Mouse (Mus musculus): ENCODE data around the gene Nsun5.

GRCm38 (mm10) chr5:135382746-135383145, 13.0 kb downstream of the Nsun5 start:
- no peak for TF ChIP-seq GATA1 (IDR thresholded peaks at IDR 0.05; ENCODE audit: borderline replicate concordance, low read length)
- TF ChIP-seq CTCF (IDR thresholded peaks at IDR 0.05; ENCODE audit: low read depth, low read length): no peak
- TF ChIP-seq TAL1 (conservative IDR thresholded peaks at IDR 0.05; ENCODE audit: low read depth, low read length): no peak
- no peak for TF ChIP-seq POLR2AphosphoS5 (IDR thresholded peaks at IDR 0.05; ENCODE audit: insufficient replicate concordance, low read depth, low read length)
